Comparison of ENCODE assay signal across 38 mouse cellular contexts in the genomic region with DNA sequence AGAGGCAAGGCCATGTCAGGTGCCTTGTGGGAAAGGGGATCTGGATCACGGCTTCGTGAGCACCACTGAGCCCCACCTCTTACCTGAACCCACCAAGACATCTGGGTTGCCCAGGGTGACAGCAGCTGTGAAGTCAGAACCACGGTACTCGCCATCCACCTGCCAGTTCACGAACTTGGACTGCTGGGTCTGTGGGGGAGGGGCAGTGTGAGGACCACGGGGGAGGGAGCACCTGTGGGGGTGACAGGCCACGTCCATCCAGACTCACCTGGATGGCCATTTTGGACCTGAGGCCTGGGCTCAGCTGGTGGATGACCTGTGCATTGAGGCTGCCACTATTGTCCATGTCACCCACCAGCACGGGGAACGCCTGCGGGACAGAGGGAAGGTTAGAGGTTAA. TPM values are rescaled to one million over a fixed set of nuclear protein-coding genes. Genes with fewer than 3 reads are reported as not detected.
"Had no signal": no experiment of that assay in that cellular context is flagged by ENCODE, and none has a peak within 500 bp of the region (broad histone marks: within the 10 kb centered on the region; RNA-seq: fewer than 3 reads in every experiment).

No protein-coding gene starts in this region.

- ATAC-seq: hindbrain, embryonic 16.5 days; inflammation-experienced regulatory T-cells, adult 6 months; intestine, embryonic 15.5 days; intestine, postnatal 0 days had no signal

- DNase-seq: gastrocnemius, adult 2 months; gastrocnemius, postnatal 10 days; gastrocnemius, postnatal 25 days; heart, adult 2 months; heart, postnatal 10 days; heart, postnatal 4 days; kidney, adult 18-20 months; kidney, adult 8-10 months; kidney, postnatal 10 days; kidney, postnatal 25 days; kidney, postnatal 4 days; liver; liver, embryonic 13.5 days had no signal

- H3K9ac ChIP-seq: heart, embryonic 12.5 days; hindbrain, embryonic 12.5 days; hindbrain, embryonic 14.5 days; intestine, embryonic 15.5 days; limb, embryonic 12.5 days; liver, embryonic 13.5 days; liver, embryonic 15.5 days had no signal

- H3K27ac ChIP-seq: gastrocnemius, adult 2 months; heart, adult 2 months; hindbrain, embryonic 10.5 days; hindbrain, embryonic 12.5 days; hindbrain, embryonic 14.5 days; intestine, embryonic 15.5 days; layer of hippocampus, adult 2 months; left cerebral cortex, adult 2 months; limb, embryonic 10.5 days; limb, embryonic 12.5 days; liver, embryonic 13.5 days; liver, embryonic 15.5 days had no signal

- H3K4me3 ChIP-seq: gastrocnemius, adult 2 months; heart, adult 2 months; heart, embryonic 12.5 days; hindbrain, embryonic 10.5 days; hindbrain, embryonic 12.5 days; intestine, embryonic 15.5 days; layer of hippocampus, adult 2 months; left cerebral cortex, adult 2 months; limb, embryonic 10.5 days; limb, embryonic 12.5 days; liver, embryonic 13.5 days; liver, embryonic 15.5 days had no signal

- H3K9me3 ChIP-seq: heart, embryonic 12.5 days; hindbrain, embryonic 10.5 days; hindbrain, embryonic 12.5 days; intestine, embryonic 15.5 days; limb, embryonic 10.5 days; limb, embryonic 12.5 days; liver, embryonic 13.5 days; liver, embryonic 15.5 days had no signal

- H3K4me2 ChIP-seq: heart, embryonic 12.5 days; hindbrain, embryonic 12.5 days; hindbrain, embryonic 14.5 days; intestine, embryonic 15.5 days; limb, embryonic 12.5 days; liver, embryonic 11.5 days; liver, embryonic 13.5 days; liver, embryonic 15.5 days had no signal

- H3K27me3 ChIP-seq: heart, embryonic 12.5 days; hindbrain, embryonic 12.5 days; intestine, embryonic 15.5 days; limb, embryonic 12.5 days; liver, embryonic 13.5 days; liver, embryonic 15.5 days had no signal

RNA-seq across cellular contexts. Expression of a gene that starts 29.4 kb away (rescaled TPM):
- total RNA-seq: gastrocnemius, adult 2 months; gastrocnemius, postnatal 25 days; granulocyte monocyte progenitor cell, adult 5-6 weeks; heart, adult 2 months; heart, postnatal 10 days; heart, postnatal 25 days; heart, postnatal 4 days; layer of hippocampus, adult 2 months; layer of hippocampus, postnatal 10 days; layer of hippocampus, postnatal 25 days; left cerebral cortex, adult 2 months; left cerebral cortex, postnatal 14 days; left cerebral cortex, postnatal 36 days had no signal
- polyA plus RNA-seq: heart, adult 2 months; hindbrain, embryonic 10.5 days; hindbrain, embryonic 12.5 days; hindbrain, embryonic 14.5 days; hindbrain, embryonic 16.5 days; limb, embryonic 10.5 days; limb, embryonic 12.5 days had no signal

RNA-seq across cellular contexts. Expression of a gene that starts 29.4 kb away (rescaled TPM):
- total RNA-seq: gastrocnemius, adult 2 months; gastrocnemius, postnatal 10 days; gastrocnemius, postnatal 25 days; gastrocnemius, postnatal 4 days; granulocyte monocyte progenitor cell, adult 5-6 weeks; heart, adult 2 months; heart, postnatal 10 days; heart, postnatal 25 days; heart, postnatal 4 days; layer of hippocampus, adult 2 months; layer of hippocampus, postnatal 10 days; layer of hippocampus, postnatal 25 days; left cerebral cortex, adult 2 months; left cerebral cortex, postnatal 14 days; left cerebral cortex, postnatal 36 days had no signal
- polyA plus RNA-seq: heart, adult 2 months; heart, embryonic 12.5 days; heart, embryonic 14.5 days; hindbrain, embryonic 10.5 days; hindbrain, embryonic 12.5 days; hindbrain, embryonic 14.5 days; hindbrain, embryonic 16.5 days; inflammation-experienced regulatory T-cells, adult 6 months; kidney, embryonic 14.5 days; kidney, embryonic 16.5 days; limb, embryonic 10.5 days; limb, embryonic 12.5 days; limb, embryonic 14.5 days; liver, embryonic 11.5 days had no signal
